Mouse (Mus musculus) C3H10T1/2 (cell line): Measurements from ENCODE around the gene Ttc9c. TPM values are rescaled to one million over a fixed set of nuclear protein-coding genes. Genes with fewer than 3 reads are reported as not detected.

ENCODE experiments used
- polyA plus RNA-seq, 2 experiments: library from polyadenylated mRNA; unstranded; fragments of >200 nt; fragmentation: generic; extraction: Trizol; gene quantifications; one replicate each; pipeline ENCODE4 v1.2.1; 2012; ENCODE audit warnings: missing spikeins in 2 of 2

The Ttc9c gene
- polyA plus RNA-seq = 10 to 100 TPM in 1 of 2 experiments, 1 to 10 TPM in 1; 1.9 to 14.9 TPM

GRCm38 (mm10) chr19:8818801-8819595 lies at the start of gene Ttc9c:
Gene Ttc9c, minus strand, starts transcription at chr19:8819333.

DNA sequence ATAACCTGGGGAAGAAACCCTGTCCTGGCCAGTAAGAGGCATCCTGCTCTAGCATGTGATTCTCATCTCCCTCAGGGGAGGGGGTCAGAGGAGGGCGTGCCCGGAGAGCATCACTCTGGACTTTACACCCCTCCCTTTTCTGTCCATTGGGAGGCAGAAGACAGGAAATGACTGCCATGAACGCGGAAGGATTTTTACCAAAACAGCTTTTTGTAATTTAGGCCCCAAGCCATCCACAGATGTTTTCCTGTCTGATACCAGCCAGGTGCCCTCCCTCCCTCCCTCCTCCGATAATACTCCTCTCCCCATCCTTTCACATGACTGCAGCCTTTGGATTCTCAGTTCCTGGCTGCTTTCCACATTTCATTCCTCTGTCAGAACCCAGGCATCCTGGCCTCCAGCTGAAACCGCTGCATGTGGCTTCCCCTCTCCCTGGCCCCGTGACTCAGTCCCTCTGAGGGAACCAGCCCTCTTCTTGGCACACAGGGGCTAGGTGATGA lies 31.3 kb upstream of the Ttc9c start, which contains the start of gene Lrrn4cl:
Gene Lrrn4cl (plus strand): TSS at position 367 of the 500 bp plus-strand sequence.

GRCm38 (mm10) chr19:8839103-8839907 lies 20.2 kb upstream of the Ttc9c start, which contains the start of gene Gng3:
Gene Gng3, minus strand, starts transcription at chr19:8839194.

DNA sequence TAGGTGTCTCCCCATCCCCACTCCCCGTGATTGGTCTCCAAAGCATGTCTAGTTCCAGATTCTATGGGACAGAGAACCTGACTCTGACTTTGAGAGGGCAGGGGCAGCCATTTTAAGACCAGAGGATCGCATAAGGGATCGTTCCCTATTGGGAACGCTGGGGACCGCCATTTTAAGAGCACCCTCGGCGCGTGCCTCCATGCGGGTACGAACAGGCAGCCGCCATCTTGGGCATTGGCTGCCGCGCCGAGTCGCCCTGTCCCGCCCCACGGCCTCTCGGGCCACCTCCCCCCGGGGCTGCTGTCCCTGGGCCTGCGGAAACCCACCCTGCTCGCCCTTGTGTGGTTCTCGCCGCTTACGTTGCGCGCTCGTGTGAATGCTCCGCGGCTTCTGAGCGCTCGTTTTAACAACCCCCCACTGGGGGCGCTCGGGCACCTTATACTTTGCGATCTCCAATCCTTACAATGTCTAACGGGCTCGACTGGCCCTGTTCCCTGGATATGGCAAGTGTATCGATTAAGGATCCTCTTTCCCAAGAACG lies 18.2 kb upstream of the Ttc9c start, which contains the start of gene Bscl2:
Gene Bscl2 (plus strand): TSS at position 217 of the 541 bp plus-strand sequence.

DNA sequence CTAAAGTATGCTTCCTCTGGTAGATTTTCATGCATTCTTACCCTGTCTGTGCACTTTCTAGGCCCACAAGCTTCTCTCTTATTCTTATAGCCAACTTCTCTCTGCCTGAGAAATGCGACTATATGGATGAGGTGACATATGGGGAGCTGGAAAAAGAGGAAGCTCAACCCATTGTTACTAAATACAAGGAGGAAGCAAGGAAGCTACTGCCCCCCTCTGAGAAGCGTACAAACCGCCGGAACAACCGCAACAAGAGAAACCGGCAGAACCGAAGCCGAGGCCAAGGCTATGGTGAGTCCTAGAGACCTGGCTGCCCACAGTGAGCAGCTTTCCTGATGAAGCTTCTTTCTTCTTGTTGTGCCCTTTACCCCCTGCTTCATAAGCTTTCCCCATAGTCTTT lies 10.5 kb upstream of the Ttc9c start, which contains the start of gene AC129217.1:
Gene AC129217.1 (plus strand): TSS at position 114 of the 400 bp plus-strand sequence.

GRCm38 (mm10) chr19:8819596-8820423 lies 677 bp upstream of the Ttc9c start, which contains the start of gene Hnrnpul2:
Gene Hnrnpul2, plus strand, starts transcription at chr19:8820010.

GRCm38 (mm10) chr19:8802130-8802821 lies 16.9 kb downstream of the Ttc9c start, which contains the start of gene Zbtb3:
Gene Zbtb3, plus strand, starts transcription at chr19:8802555.

GRCm38 (mm10) chr19:8798264-8798946 lies 20.7 kb downstream of the Ttc9c start, which contains the start of gene Polr2g:
Gene Polr2g, minus strand, starts transcription at chr19:8798577.

GRCm38 (mm10) chr19:8786008-8786781 lies 32.9 kb downstream of the Ttc9c start, which contains the start of gene Taf6l:
Gene Taf6l, minus strand, starts transcription at chr19:8786417.

GRCm38 (mm10) chr19:8774086-8774835 lies 44.9 kb downstream of the Ttc9c start, which contains the start of gene Tmem179b:
Gene Tmem179b, minus strand, starts transcription at chr19:8774467.

GRCm38 (mm10) chr19:8770567-8771270 lies 48.4 kb downstream of the Ttc9c start, which contains the start of gene Tmem223:
Gene Tmem223, plus strand, starts transcription at chr19:8770996.

Other genes with a start within 250 kb of the Ttc9c start
- gene Slc22a8, start 228.1 kb downstream of the Ttc9c start, polyA plus RNA-seq = not detected
- gene Slc22a6, start 201.3 kb downstream of the Ttc9c start, polyA plus RNA-seq = not detected
- gene Chrm1, start 155.5 kb downstream of the Ttc9c start, polyA plus RNA-seq = under 1 TPM; 0.01 to 0.09 TPM
- gene Slc3a2, start 96.0 kb downstream of the Ttc9c start, polyA plus RNA-seq = 100 to 1,000 TPM; 109 to 260 TPM
- 100 to 1,000 TPM in 1 of 2 experiments, 10 to 100 TPM in 1; 60.8 to 195 TPM for gene Wdr74, start 83.5 kb downstream of the Ttc9c start, polyA plus RNA-seq
- gene 1700092M07Rik, start 78.6 kb downstream of the Ttc9c start, polyA plus RNA-seq = 1 to 10 TPM; 1.5 to 1.8 TPM
- 100 to 1,000 TPM in 1 of 2 experiments, 10 to 100 TPM in 1; 33.2 to 112 TPM for gene Stx5a, start 77.9 kb downstream of the Ttc9c start, polyA plus RNA-seq
- 100 to 1,000 TPM in 1 of 2 experiments, 10 to 100 TPM in 1; 63.1 to 106 TPM for gene Nxf1, start 62.3 kb downstream of the Ttc9c start, polyA plus RNA-seq
- gene Tmem223, start 48.3 kb downstream of the Ttc9c start, polyA plus RNA-seq = 100 to 1,000 TPM; 211 to 253 TPM
- 10 to 100 TPM; 43.2 to 61.1 TPM for gene Tmem179b, start 44.9 kb downstream of the Ttc9c start, polyA plus RNA-seq
- gene Taf6l, start 32.9 kb downstream of the Ttc9c start, polyA plus RNA-seq = 10 to 100 TPM; 24.9 to 37.5 TPM
- gene Polr2g, start 20.8 kb downstream of the Ttc9c start, polyA plus RNA-seq = 100 to 1,000 TPM; 100 to 147 TPM
- gene Zbtb3, start 16.8 kb downstream of the Ttc9c start, polyA plus RNA-seq = 1 to 10 TPM; 2.6 to 5.2 TPM
- 10 to 100 TPM in 1 of 2 experiments, 1 to 10 TPM in 1; 7.6 to 49.9 TPM for gene Hnrnpul2, start 677 bp upstream of the Ttc9c start, polyA plus RNA-seq
- gene AC129217.1, start 10.4 kb upstream of the Ttc9c start, polyA plus RNA-seq = 1 to 10 TPM in 1 of 2 experiments, under 1 TPM in 1; 0.19 to 1.1 TPM
- gene Bscl2, start 18.1 kb upstream of the Ttc9c start, polyA plus RNA-seq = 10 to 100 TPM; 11.7 to 29.0 TPM
- under 1 TPM; 0.04 to 0.41 TPM for gene Gng3, start 19.9 kb upstream of the Ttc9c start, polyA plus RNA-seq
- 1 to 10 TPM in 1 of 2 experiments, under 1 TPM in 1; 0.08 to 7.0 TPM for gene Lrrn4cl, start 31.4 kb upstream of the Ttc9c start, polyA plus RNA-seq
- 100 to 1,000 TPM; 240 to 270 TPM for gene Ubxn1, start 52.2 kb upstream of the Ttc9c start, polyA plus RNA-seq
- 10 to 100 TPM; 63.8 to 97.9 TPM for gene Uqcc3, start 61.6 kb upstream of the Ttc9c start, polyA plus RNA-seq
- gene Lbhd1, start 64.4 kb upstream of the Ttc9c start, polyA plus RNA-seq = 1 to 10 TPM; 3.4 to 3.7 TPM
- not detected for gene Gm49403, start 64.6 kb upstream of the Ttc9c start, polyA plus RNA-seq
- 100 to 1,000 TPM in 1 of 2 experiments, 10 to 100 TPM in 1; 73.9 to 176 TPM for gene 1810009A15Rik, start 69.5 kb upstream of the Ttc9c start, polyA plus RNA-seq
- under 1 TPM in 1 of 2 experiments, not detected in 1; 0.18 TPM for gene Gm49416, start 69.6 kb upstream of the Ttc9c start, polyA plus RNA-seq
- gene Ints5, start 73.7 kb upstream of the Ttc9c start, polyA plus RNA-seq = 10 to 100 TPM; 30.2 to 43.9 TPM
- gene Ganab, start 78.7 kb upstream of the Ttc9c start, polyA plus RNA-seq = 100 to 1,000 TPM in 1 of 2 experiments, 10 to 100 TPM in 1; 43.4 to 137 TPM
- 10 to 100 TPM; 56.0 to 67.8 TPM for gene B3gat3, start 101.0 kb upstream of the Ttc9c start, polyA plus RNA-seq
- gene Rom1, start 110.0 kb upstream of the Ttc9c start, polyA plus RNA-seq = 10 to 100 TPM in 1 of 2 experiments, 1 to 10 TPM in 1; 5.9 to 12.1 TPM
- 10 to 100 TPM; 30.0 to 62.2 TPM for gene Eml3, start 110.2 kb upstream of the Ttc9c start, polyA plus RNA-seq
- 10 to 100 TPM; 55.6 to 94.0 TPM for gene Mta2, start 122.5 kb upstream of the Ttc9c start, polyA plus RNA-seq
- 10 to 100 TPM; 16.0 to 17.5 TPM for gene Tut1, start 134.5 kb upstream of the Ttc9c start, polyA plus RNA-seq
- 1,000 to 10,000 TPM in 1 of 2 experiments, 100 to 1,000 TPM in 1; 710 to 2,782 TPM for gene Eef1g, start 147.7 kb upstream of the Ttc9c start, polyA plus RNA-seq
- gene Ahnak, start 170.0 kb upstream of the Ttc9c start, polyA plus RNA-seq = 100 to 1,000 TPM in 1 of 2 experiments, 10 to 100 TPM in 1; 26.0 to 103 TPM